Mouse (Mus musculus): ENCODE measurements around the gene Six3. TPM values are rescaled to one million over a fixed set of nuclear protein-coding genes. Genes with fewer than 3 reads are reported as not detected.

Gene Six3
- total RNA-seq, 2 experiments from 2014 or later = 1.5 to 1.7 TPM

Other genes with a start within 250 kb of the Six3 start
- under 1 TPM; 0.23 to 0.29 TPM for gene Six2, start 74.7 kb downstream of the Six3 start, total RNA-seq (2021)

All from layer of hippocampus, postnatal 14 days (tissue).